Mouse (Mus musculus) midbrain, embryonic 13.5 days (tissue): ENCODE measurements around the gene Plk1. TPM values are rescaled to one million over a fixed set of nuclear protein-coding genes. Genes with fewer than 3 reads are reported as not detected.

Source experiments
- ATAC-seq: fragments of 200-750 bp; cut with Nextera tagmentation; 2 replicates; pipeline ENCODE4 v1.8.0; 2017; ENCODE audit warnings: mild to moderate bottlenecking, moderate TSS enrichment, moderate library complexity
- H3K27ac ChIP-seq: fragments of 300-500 bp; sonication (generic); 2 replicates; pipeline ENCODE4 v1.5.1; 2015; ENCODE audit warnings: inconsistent platforms, mild to moderate bottlenecking, moderate library complexity
- H3K27me3 ChIP-seq: fragments of 300-500 bp; sonication (generic); 2 replicates; pipeline ENCODE4 v1.6.1; 2015; ENCODE audit warnings: mild to moderate bottlenecking, inconsistent platforms
- H3K36me3 ChIP-seq: fragments of 300-500 bp; sonication (generic); 2 replicates; pipeline ENCODE4 v1.6.1; 2015; ENCODE audit warnings: mild to moderate bottlenecking, inconsistent platforms
- H3K4me1 ChIP-seq: fragments of 300-500 bp; sonication (generic); replicated peaks from 2 replicates; pipeline ENCODE4 v1.6.1; 2015; ENCODE audit warnings: inconsistent platforms
- H3K4me2 ChIP-seq: fragments of 300-500 bp; sonication (generic); replicated peaks from 2 replicates; pipeline ENCODE4 v1.6.1; 2015; ENCODE audit warnings: moderate library complexity, mild to moderate bottlenecking, inconsistent platforms
- H3K4me3 ChIP-seq: fragments of 300-500 bp; sonication (generic); replicated peaks from 2 replicates; pipeline ENCODE4 v1.5.1; 2015; ENCODE audit warnings: mild to moderate bottlenecking, inconsistent platforms
- H3K9ac ChIP-seq: fragments of 300-500 bp; sonication (generic); replicated peaks from 2 replicates; pipeline ENCODE4 v1.6.1; 2015; ENCODE audit warnings: mild to moderate bottlenecking, inconsistent platforms
- H3K9me3 ChIP-seq: fragments of 300-500 bp; sonication (generic); 2 replicates; pipeline ENCODE4 v1.6.1; 2016; ENCODE audit warnings: mild to moderate bottlenecking, inconsistent platforms
- WGBS: fragments of 180-500 bp; shearing (Covaris S2); methylation state at CpG from one replicate; pipeline ENCODE4 v1.1.7; 2015; 5-methylcytosine and 5-hydroxymethylcytosine counted together
- polyA plus RNA-seq: library from polyadenylated mRNA; unstranded; fragments of >200 nt; fragmentation: Nextera tagmentation; extraction: Ambion mirVana; gene quantifications from 2 replicates; pipeline ENCODE4 v1.2.1, GENCODE M21; 2015

The Plk1 gene
- polyA plus RNA-seq, 1 experiment from 2014 or later = 54.5 TPM

DNA sequence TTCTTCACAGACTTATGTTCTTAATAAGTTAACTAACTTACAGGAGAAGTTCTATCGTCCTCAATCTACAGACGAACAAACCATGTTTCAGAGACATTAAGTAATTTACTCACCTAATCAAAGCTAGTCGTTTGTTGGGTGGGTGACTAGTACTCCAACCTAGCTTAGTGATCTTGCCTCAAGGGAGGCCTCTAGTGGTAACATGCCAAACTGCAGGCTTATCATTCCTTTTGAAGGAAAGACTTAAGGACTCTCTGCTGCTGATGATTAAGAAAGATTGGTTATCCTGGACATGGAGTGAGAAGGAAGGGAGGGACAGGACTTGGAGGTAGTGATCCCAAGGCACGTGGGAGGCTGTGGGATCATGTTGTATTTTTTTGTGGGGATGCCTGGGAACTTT lies 38.1 kb downstream of the Plk1 start:
- H3K27ac ChIP-seq = no peak overlapping the region
- ATAC-seq = no peak
- no peak overlapping the region for H3K4me2 ChIP-seq
- no peaks in the 10 kb centered on the region for H3K27me3 ChIP-seq
- H3K36me3 ChIP-seq = no peaks in the 10 kb centered on the region
- 43% methylated on average over 4 of the region's 4 CpGs for WGBS
- no peaks in the 10 kb centered on the region for H3K4me1 ChIP-seq
- no peak overlapping the region for H3K4me3 ChIP-seq
- no peaks in the 10 kb centered on the region for H3K9me3 ChIP-seq
- no peak overlapping the region for H3K9ac ChIP-seq

- no peak overlapping the region for H3K4me3 ChIP-seq
- no peaks in the 10 kb centered on the region for H3K4me1 ChIP-seq
- no peaks in the 10 kb centered on the region for H3K36me3 ChIP-seq
- no peak overlapping the region for H3K9ac ChIP-seq
- H3K4me2 ChIP-seq = no peak overlapping the region
- H3K9me3 ChIP-seq = no peaks in the 10 kb centered on the region
- no peaks in the 10 kb centered on the region for H3K27me3 ChIP-seq
- no peak for ATAC-seq
- H3K27ac ChIP-seq = no peak overlapping the region
- 32% methylated on average over 5 of the region's 5 CpGs for WGBS
These were observed 40.1 kb downstream of the Plk1 start for GRCm38 (mm10) chr7:122199296-122199695.

DNA sequence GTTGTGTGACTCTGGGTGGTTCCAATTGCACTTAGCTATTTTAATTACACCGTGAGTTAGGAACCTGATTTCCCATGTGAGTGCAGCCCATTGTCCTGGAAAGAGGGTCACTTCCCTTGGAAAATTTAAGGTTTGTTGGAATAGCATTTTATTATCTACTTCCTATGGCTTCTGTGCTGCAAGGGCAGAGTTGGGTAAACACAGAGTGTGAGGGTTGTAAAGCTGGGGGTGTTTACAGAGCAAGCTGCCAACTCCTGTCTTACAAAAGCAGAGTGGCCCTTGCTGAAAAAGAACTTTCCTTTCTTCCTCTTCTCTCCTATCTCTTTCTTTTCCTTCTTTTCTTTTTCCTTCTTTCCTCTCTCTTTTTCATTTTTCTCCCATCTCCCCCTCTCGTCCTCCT lies 44.7 kb downstream of the Plk1 start:
- H3K27ac ChIP-seq = no peak overlapping the region
- no peaks in the 10 kb centered on the region for H3K36me3 ChIP-seq
- WGBS = 63% methylated on average over 2 of the region's 2 CpGs
- no peak overlapping the region for H3K9ac ChIP-seq
- H3K4me3 ChIP-seq = no peak overlapping the region
- H3K4me1 ChIP-seq = no peaks in the 10 kb centered on the region
- H3K4me2 ChIP-seq = no peak overlapping the region
- H3K9me3 ChIP-seq = no peaks in the 10 kb centered on the region
- H3K27me3 ChIP-seq = no peaks in the 10 kb centered on the region
- ATAC-seq = no peak

DNA sequence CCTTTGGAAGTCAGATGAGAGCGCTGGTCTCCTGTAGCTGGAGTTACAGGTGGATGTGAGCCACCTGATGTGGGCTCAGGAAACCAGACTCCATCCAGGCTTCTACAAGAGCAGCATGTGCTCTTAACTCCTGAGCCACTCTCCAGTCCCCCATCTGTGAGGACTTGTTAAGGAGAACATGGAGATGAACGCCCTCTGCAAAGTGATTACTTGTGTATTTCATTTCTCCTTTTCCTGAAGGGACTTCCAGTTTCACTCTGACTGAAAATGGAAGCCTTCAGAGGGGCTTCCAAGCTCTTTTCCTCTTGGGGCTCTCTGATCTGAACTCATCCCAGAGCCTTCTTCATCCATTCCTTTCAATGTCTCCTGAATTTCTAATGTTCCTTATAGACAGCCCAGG lies 46.9 kb downstream of the Plk1 start:
- Histone ChIP-seq H3K27ac (no peak overlapping the region), H3K4me1 (no peaks in the 10 kb centered on the region), H3K4me2 (no peak overlapping the region), H3K27me3 (no peaks in the 10 kb centered on the region), H3K9me3 (no peaks in the 10 kb centered on the region), H3K9ac (no peak overlapping the region), H3K36me3 (no peaks in the 10 kb centered on the region), H3K4me3 (no peak overlapping the region)
- 74% methylated on average over 2 of the region's 2 CpGs for WGBS
- no peak for ATAC-seq

- Histone ChIP-seq H3K4me1 (no peaks in the 10 kb centered on the region), H3K36me3 (no peaks in the 10 kb centered on the region), H3K27me3 (no peaks in the 10 kb centered on the region), H3K4me2 (no peak overlapping the region), H3K9me3 (no peaks in the 10 kb centered on the region), H3K9ac (no peak overlapping the region), H3K27ac (no peak overlapping the region), H3K4me3 (no peak overlapping the region)
- 55% methylated on average over 7 of the region's 7 CpGs for WGBS
- ATAC-seq = no peak
These were observed 49.2 kb downstream of the Plk1 start for GRCm38 (mm10) chr7:122208276-122209021.

GRCm38 (mm10) chr7:122219315-122219801 lies 60.1 kb downstream of the Plk1 start, which contains the start of gene Chp2:
Gene Chp2 (plus strand): TSS chr7:122219496.
- WGBS = 27% methylated on average over 20 of the region's 20 CpGs
- Histone ChIP-seq H3K4me3 (peak within 1 kb of the TSS; percentile 12), H3K4me1 (peaks cover 8% of the 10 kb centered on the region)

More at GRCm38 (mm10) chr7:122219315-122219801, 60.1 kb downstream of the Plk1 start, which contains the start of gene Chp2:
- Histone ChIP-seq H3K36me3 (no peaks in the 10 kb centered on the region), H3K9me3 (peaks cover 4% of the 10 kb centered on the region; the same call in 1 of the 2 replicates), H3K4me2 (peak within 1 kb of the TSS; percentile 43), H3K9ac (peak within 1 kb of the TSS; percentile 46; the same call in 1 of the 2 replicates), H3K27me3 (no peaks in the 10 kb centered on the region; the same call in 1 of the 2 replicates), H3K27ac (no peak within 1 kb of the TSS)
- ATAC-seq = no peak

Other genes starting within 250 kb of the Plk1 start
- 20.6 TPM in 2 replicates for gene Cog7, start 177.7 kb upstream of the Plk1 start, polyA plus RNA-seq
- gene Gga2, start 138.2 kb upstream of the Plk1 start, polyA plus RNA-seq = 55.4 and 58.0 TPM in 2 replicates
- gene Ubfd1, start 92.3 kb upstream of the Plk1 start, polyA plus RNA-seq = 69.5 and 74.8 TPM in 2 replicates
- 10.4 and 10.7 TPM in 2 replicates for gene Ears2, start 92.2 kb upstream of the Plk1 start, polyA plus RNA-seq
- gene Ndufab1, start 57.6 kb upstream of the Plk1 start, polyA plus RNA-seq = 635 and 660 TPM in 2 replicates
- gene Palb2, start 26.5 kb upstream of the Plk1 start, polyA plus RNA-seq = 9.0 and 9.1 TPM in 2 replicates
- 156 and 163 TPM in 2 replicates for gene Dctn5, start 26.4 kb upstream of the Plk1 start, polyA plus RNA-seq
- gene Ern2, start 26.8 kb downstream of the Plk1 start, polyA plus RNA-seq = 0.78 and 1.1 TPM in 2 replicates
- 1.2 and 1.5 TPM in 2 replicates for gene Chp2, start 60.1 kb downstream of the Plk1 start, polyA plus RNA-seq
- 44.8 and 46.4 TPM in 2 replicates for gene Prkcb, start 129.3 kb downstream of the Plk1 start, polyA plus RNA-seq